Mouse (Mus musculus) lung, embryonic 14.5 days (tissue): ENCODE measurements at regions not wholly inside any gene's neighbourhood (a gene's known extent, or its start where the extent isn't known, plus 50 kb on each side); places are given as distances from the start of the nearest gene placed in this dataset.

Experiments used
- ATAC-seq: fragments of 200-750 bp; cut with Nextera tagmentation; 2 replicates; pipeline ENCODE4 v1.8.0; 2017; ENCODE audit warnings: mild to moderate bottlenecking, moderate TSS enrichment, moderate library complexity; ENCODE audit not compliant: insufficient read depth
- DNase-seq: peaks from one replicate; pipeline ENCODE4 v3.0.0-alpha.2; 2015
- H3K27ac ChIP-seq: fragments of 300-500 bp; sonication (generic); 2 replicates; pipeline ENCODE4 v1.5.1; 2014; ENCODE audit warnings: low read depth, mild to moderate bottlenecking, moderate library complexity
- H3K27me3 ChIP-seq: fragments of 300-500 bp; sonication (generic); 2 replicates; pipeline ENCODE4 v1.6.1; 2014; ENCODE audit warnings: low read length, control low read depth; ENCODE audit not compliant: insufficient read depth
- H3K36me3 ChIP-seq: fragments of 300-500 bp; sonication (generic); 2 replicates; pipeline ENCODE4 v1.6.1; 2014; ENCODE audit warnings: control low read depth; ENCODE audit not compliant: insufficient read depth
- H3K4me1 ChIP-seq: fragments of 300-500 bp; sonication (generic); 2 replicates; pipeline ENCODE4 v1.6.1; 2014; ENCODE audit warnings: antibody characterized with exemption, control low read depth; ENCODE audit not compliant: insufficient read depth
- H3K4me2 ChIP-seq: fragments of 300-500 bp; sonication (generic); 2 replicates; pipeline ENCODE4 v1.6.1; 2014; ENCODE audit warnings: mild to moderate bottlenecking
- H3K4me3 ChIP-seq: fragments of 300-500 bp; sonication (generic); 2 replicates; pipeline ENCODE4 v1.5.1; 2014; ENCODE audit warnings: low read depth, low read length
- H3K9ac ChIP-seq: fragments of 300-500 bp; sonication (generic); 2 replicates; pipeline ENCODE4 v1.6.1; 2014
- H3K9me3 ChIP-seq: fragments of 300-500 bp; sonication (generic); 2 replicates; pipeline ENCODE4 v1.6.1; 2016; ENCODE audit warnings: low read depth, low read length, control low read depth
- CTCF ChIP-seq: IDR thresholded peaks from 2 replicates; pipeline ENCODE4 v1.5.1; 2016; ENCODE audit warnings: antibody characterized with exemption, low read depth
- WGBS: fragments of 180-500 bp; shearing (Covaris S2); extraction: QIAGEN DNeasy Blood & Tissue Kit; methylation state at CpG from one replicate; pipeline ENCODE4 v1.1.7; 2014; 5-methylcytosine and 5-hydroxymethylcytosine counted together

GRCm38 (mm10) chr2:21980177-21980576 is 247.1 kb upstream of the Myo3a start:
- 56% methylated on average over 9 of the region's 9 CpGs for WGBS
- TF ChIP-seq CTCF: no peak
- Histone ChIP-seq H3K27me3 (no peaks in the 10 kb centered on the region), H3K9me3 (no peaks in the 10 kb centered on the region), H3K27ac (no peak overlapping the region), H3K9ac (no peak overlapping the region), H3K36me3 (no peaks in the 10 kb centered on the region), H3K4me2 (no peak overlapping the region), H3K4me3 (no peak overlapping the region), H3K4me1 (no peaks in the 10 kb centered on the region)
- ATAC-seq (no peak), DNase-seq (no peak)

GRCm38 (mm10) chr2:22024438-22024837 is 202.9 kb upstream of the Myo3a start:
- Histone ChIP-seq H3K36me3 (no peaks in the 10 kb centered on the region), H3K4me1 (no peaks in the 10 kb centered on the region), H3K4me2 (no peak overlapping the region), H3K27ac (no peak overlapping the region), H3K27me3 (no peaks in the 10 kb centered on the region), H3K4me3 (no peak overlapping the region), H3K9me3 (no peaks in the 10 kb centered on the region), H3K9ac (no peak overlapping the region)
- DNase-seq (no peak), ATAC-seq (no peak)
- 71% methylated on average over 2 of the region's 2 CpGs for WGBS
- TF ChIP-seq CTCF: no peak

- Histone ChIP-seq H3K4me2 (no peak overlapping the region), H3K9me3 (no peaks in the 10 kb centered on the region), H3K4me3 (no peak overlapping the region), H3K9ac (no peak overlapping the region), H3K27me3 (no peaks in the 10 kb centered on the region), H3K4me1 (no peaks in the 10 kb centered on the region), H3K27ac (no peak overlapping the region), H3K36me3 (no peaks in the 10 kb centered on the region)
- WGBS: 79% methylated on average over 1 of the region's 1 CpGs
- ATAC-seq: no peak
- no peak for DNase-seq
- TF ChIP-seq CTCF: no peak
Observed at GRCm38 (mm10) chr2:22026794-22027193, 200.5 kb upstream of the Myo3a start.

GRCm38 (mm10) chr2:22028569-22028968 is 198.7 kb upstream of the Myo3a start:
- DNase-seq (no peak), ATAC-seq (no peak)
- Histone ChIP-seq H3K27ac (no peak overlapping the region), H3K4me1 (no peaks in the 10 kb centered on the region), H3K27me3 (no peaks in the 10 kb centered on the region), H3K4me3 (no peak overlapping the region), H3K4me2 (no peak overlapping the region), H3K9me3 (no peaks in the 10 kb centered on the region), H3K9ac (no peak overlapping the region), H3K36me3 (no peaks in the 10 kb centered on the region)
- TF ChIP-seq CTCF: no peak
- WGBS: 48% methylated on average over 1 of the region's 1 CpGs

- no peaks in the 10 kb centered on the region for H3K9me3 ChIP-seq
- ATAC-seq (no peak), DNase-seq (no peak)
- WGBS: 32% methylated on average over 8 of the region's 8 CpGs
- TF ChIP-seq CTCF: no peak
- H3K4me3 ChIP-seq: no peak overlapping the region
- H3K36me3 ChIP-seq: no peaks in the 10 kb centered on the region
- H3K27ac ChIP-seq: no peak overlapping the region
- no peaks in the 10 kb centered on the region for H3K4me1 ChIP-seq
- no peak overlapping the region for H3K9ac ChIP-seq
- H3K27me3 ChIP-seq: no peaks in the 10 kb centered on the region
- no peak overlapping the region for H3K4me2 ChIP-seq
Observed at GRCm38 (mm10) chr2:22029022-22029803, 198.1 kb upstream of the Myo3a start.

- Histone ChIP-seq H3K36me3 (no peaks in the 10 kb centered on the region), H3K27me3 (no peaks in the 10 kb centered on the region), H3K9ac (no peak overlapping the region), H3K4me1 (no peaks in the 10 kb centered on the region), H3K9me3 (no peaks in the 10 kb centered on the region), H3K4me2 (no peak overlapping the region), H3K4me3 (no peak overlapping the region), H3K27ac (no peak overlapping the region)
- no peak for DNase-seq
- 75% methylated on average over 5 of the region's 5 CpGs for WGBS
- TF ChIP-seq CTCF: no peak
- no peak for ATAC-seq
Observed at GRCm38 (mm10) chr2:22029804-22030194, 197.5 kb upstream of the Myo3a start.

- Histone ChIP-seq H3K27me3 (no peaks in the 10 kb centered on the region), H3K4me2 (no peak overlapping the region), H3K36me3 (no peaks in the 10 kb centered on the region), H3K4me1 (no peaks in the 10 kb centered on the region), H3K9me3 (no peaks in the 10 kb centered on the region), H3K27ac (no peak overlapping the region), H3K9ac (no peak overlapping the region), H3K4me3 (no peak overlapping the region)
- no peak for ATAC-seq
- WGBS: 70% methylated on average over 2 of the region's 2 CpGs
- no peak for TF ChIP-seq CTCF
- DNase-seq: no peak
Observed at GRCm38 (mm10) chr2:22036841-22037240, 190.5 kb upstream of the Myo3a start.
